Mouse (Mus musculus) frontal cortex, adult (tissue): Measurements from ENCODE around the gene Hmg20a.

Source experiments
- ATAC-seq: cut with Nextera tagmentation; 2 replicates; pipeline ENCODE4 v1.9.2; 2017; ENCODE audit warnings: mild to moderate bottlenecking, moderate library complexity, mixed read lengths; ENCODE audit not compliant: low TSS enrichment

Gene Hmg20a

DNA sequence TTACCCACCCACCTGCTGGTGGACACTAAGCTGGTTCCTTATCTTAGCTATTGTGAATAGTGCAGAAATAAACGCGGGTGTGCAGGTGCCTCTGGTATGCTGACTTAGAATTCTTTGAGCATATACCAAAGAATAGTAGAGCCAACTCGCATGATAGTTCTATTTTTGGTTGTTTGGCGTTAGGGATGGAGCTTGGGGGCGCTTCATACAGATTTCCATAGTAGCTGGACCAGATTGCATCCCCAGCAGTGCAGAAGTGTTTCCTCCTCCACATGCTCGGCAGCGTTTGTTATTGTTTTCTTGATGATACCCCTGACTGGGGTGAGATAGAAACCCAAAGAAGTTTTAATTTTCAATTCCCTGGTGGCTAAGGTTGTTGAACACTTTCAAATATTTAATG is 21.3 kb downstream of the Hmg20a start:
- ATAC-seq: peak; percentile 51

DNA sequence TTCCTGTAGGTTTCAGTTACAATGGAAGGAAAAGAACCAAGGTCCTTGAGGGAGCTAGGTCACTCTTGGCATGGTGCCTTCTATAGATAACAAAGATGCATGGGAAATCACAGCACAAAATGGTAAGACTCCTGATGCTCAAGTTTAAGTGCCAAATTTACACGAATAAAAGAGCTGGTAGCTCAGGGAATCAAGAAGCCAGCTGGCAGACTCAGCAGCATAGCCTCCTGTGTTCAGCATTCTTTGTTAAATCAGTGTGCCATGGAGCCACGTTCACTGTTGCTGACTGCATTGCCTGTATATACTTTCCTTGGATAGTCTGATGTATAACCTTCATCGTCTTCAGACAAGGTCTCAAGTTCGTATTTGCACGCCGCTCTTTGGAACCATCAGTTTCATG is 33.2 kb downstream of the Hmg20a start:
- ATAC-seq: peak; percentile 52

DNA sequence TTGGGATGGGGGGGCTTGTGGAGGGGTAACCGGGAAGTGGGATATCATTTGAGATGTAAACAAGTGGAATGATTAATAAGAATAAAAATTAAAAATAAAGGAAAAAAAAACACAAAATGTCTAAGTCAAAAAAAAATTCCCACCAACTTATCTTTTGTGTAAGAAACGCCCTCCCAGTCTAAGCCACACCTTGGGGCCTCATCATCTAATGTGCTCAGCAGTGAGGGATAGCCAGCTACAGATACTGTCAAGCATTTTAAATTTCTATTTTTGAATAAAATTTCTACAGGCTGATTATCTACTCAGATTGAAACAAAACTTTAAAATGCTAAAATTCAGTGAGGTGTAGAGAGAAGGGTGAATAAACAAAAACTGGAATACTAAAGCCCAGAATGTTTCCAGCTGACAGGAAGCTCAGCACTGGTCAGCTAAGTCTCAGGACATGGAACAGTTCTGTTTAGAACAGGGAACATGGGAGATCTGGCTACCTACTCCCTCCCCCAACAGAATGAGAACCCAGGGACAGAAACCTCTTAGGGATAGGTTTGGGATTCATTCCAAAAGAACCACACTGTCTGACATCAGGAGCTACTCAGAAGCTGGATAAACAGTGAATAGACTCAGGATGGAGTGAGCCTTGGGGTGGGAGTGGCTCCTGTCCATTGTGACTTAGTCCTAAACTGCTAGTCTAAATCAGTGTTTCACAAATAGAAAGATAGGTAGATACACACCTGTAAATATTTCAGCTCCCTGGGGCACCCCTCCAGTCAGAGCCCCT is 34.8 kb downstream of the Hmg20a start:
- ATAC-seq: no peak

DNA sequence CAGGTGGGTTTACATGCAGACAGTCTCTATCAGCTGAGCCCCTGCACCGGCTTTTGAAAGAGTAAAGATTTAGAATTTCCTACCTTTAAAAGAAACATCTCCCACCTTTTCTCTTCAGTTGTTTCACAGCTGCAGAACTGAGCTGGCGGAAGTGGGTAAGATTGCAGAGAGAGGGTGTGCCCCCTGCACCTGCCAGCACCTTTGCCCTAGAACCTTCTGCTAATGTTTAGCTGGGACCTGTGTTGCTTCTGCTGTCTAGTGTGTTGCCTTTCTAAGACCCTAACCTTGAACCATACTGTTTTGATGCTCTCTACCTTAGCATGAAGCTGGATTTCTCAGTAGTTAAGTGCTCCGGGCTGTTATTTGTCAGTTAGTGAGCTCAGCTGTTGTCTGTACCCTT is 38.0 kb downstream of the Hmg20a start:
- ATAC-seq: no peak

DNA sequence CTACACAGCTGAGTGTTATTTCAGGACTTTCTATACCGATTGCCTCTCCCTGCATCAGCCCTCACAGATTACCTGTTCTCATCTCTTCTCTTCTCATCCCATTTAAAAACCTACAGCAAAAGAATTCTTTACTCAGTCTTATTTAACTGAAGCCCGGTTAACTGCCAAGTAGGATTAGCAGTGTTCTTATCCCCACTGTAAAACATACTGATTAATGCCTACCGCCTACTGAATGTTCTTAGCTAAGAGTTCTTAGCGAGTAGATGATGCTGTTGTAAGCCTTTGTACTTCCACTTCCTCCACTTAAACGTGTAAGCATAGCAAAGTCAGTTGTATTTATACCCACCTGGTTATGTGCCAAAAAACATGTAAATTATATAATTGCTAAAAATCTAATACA is 42.6 kb downstream of the Hmg20a start:
- peak; percentile 67 for ATAC-seq

DNA sequence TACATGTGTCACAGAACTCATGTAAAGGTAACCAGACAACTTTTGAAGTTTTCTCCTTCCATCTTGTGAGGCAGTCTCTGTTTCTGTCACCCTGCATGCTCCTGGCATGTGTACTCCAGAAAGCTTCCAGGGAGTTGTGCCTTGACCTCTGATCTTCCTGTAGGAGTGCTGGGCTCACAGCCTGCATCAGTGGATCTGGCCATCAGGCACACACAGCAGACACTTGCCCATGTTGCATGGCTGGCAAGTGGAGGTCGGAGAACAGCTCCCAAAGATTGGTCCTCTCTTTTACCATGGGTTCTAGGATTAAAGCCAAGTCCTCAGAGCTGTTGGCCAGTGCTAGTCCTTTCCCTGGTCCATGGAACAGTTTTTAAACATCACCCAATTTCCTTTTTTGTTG is 44.2 kb downstream of the Hmg20a start:
- ATAC-seq: no peak

DNA sequence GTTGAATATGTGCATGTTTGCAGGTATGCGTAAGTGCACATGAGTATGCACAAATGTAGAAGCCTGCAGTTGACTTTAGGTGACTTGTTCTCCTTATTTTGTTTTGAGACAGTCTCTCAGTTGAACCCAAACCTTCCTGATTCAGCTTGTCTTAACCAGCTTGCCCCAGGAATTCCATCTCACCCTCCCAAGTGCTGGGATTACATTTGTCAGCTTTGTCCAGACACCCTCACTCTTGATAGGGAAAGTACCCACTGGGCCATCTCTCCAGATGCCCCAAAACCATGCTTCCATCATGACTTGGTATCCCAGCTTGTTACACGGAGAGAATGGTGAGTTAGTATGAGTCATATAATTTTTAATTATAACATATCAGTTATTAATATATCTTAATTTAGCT is 44.6 kb downstream of the Hmg20a start:
- no peak for ATAC-seq

DNA sequence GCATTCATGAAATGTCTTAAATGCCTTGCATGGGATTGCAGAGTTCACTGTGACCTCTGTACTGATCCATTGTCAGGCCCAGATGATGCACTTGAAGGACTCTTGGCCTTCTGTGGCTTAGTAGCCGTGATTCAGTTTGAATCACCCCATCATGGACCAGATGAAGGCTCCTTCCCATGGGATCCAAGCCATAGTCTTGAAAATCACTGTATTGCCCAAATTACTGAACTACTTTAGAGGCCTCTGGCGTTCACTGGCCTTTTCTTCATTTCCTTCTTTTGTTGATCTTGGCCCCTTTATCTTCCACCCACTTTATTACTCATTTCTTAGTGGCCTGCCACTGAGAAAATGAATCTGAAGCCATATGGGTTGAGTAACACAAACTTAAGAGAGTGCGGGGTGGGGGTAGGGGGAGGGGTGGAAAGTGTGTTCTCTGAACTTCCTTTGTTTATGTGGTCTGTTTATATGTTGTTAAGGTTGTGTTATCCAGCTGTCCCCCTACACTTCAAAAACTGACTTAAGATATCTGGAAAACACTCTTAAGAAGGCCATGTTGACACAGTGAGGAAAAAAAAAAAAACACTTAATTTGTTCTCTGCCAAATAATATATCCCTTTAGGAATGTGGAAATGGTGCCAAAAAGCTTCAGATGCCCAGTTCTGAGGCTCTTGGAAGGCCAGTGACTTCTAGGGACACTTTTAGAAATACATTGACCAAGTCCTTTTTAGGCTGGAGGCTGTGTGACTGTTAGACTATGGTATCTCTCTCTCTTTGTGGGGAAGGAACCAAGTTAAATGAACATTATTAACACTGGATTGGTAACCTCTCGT is 45.5 kb downstream of the Hmg20a start:
- ATAC-seq: no peak

DNA sequence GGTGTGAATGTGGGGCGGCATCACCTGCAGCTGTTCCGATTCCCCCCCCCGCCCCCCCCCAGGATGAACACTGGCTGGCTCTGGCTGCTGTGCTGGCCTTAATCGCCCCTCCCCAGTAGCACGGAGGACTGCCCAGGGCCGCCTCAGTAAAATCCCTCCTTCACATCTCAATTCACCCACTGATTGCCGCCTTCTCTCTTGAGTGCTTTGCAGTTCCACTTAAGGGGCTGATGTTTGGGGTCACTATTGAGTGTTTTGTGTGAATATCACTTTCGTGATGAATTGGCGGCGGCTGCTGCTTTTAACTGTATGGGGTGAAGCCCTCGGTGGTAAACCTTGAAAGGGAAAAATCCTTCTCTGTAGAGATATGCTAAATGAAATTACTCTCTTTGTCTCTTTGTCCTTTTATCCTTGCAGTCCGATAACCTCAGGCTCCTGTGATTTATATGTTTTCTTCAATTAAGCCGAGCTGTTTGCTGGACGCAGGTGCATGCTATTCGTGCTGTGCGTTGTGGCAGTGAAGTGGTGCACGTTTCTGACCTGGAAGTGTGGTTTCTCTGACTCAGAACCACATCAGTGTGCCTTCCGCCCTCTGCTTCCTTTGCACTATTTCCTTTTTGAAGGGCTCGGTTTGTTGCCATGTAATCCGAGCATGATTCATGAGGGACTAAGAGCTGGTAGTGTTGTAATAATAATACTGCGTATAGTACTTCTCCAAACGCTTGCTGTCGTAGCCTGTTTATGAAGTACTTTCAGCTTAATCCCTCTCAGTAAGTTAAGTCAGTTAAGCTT is 46.6 kb downstream of the Hmg20a start:
- no peak for ATAC-seq

DNA sequence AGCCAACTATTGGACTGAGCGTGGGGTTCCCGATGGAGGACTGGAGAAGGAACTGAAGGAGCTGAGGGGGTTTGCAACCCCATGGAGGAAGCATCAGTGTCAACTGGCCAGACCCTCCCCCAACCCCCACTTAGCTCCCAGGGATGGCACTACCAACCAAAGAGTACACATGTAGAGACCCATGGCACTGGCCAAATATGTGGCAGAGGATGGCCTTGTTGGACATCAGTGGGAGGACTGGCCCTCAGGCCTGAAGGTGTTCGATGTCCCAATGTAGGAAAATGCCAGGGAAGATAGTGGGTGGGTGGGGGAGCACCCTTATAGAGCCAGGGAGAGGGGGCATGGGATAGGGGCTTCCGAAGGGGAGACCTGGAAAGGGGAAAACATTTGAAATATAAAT is 47.8 kb downstream of the Hmg20a start:
- ATAC-seq: no peak

DNA sequence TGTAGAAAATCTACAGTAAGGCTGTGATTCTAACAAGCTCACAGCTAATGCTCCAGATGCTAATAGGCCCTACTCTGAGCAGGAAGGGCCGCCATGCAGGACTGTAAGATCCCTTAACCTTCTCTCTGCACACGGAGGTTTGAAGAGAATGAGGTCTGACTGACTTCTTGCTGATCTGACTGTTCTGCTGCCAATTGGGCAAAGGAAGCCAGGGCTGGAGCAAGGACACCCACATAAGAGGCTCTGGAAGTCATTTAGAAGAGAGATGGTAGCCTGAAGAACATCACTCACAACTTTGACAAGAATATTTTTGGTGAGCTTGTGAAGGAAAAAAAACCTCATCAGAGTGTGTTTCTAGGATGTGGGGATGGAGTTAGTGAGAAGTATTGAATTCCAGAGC is 51.2 kb downstream of the Hmg20a start:
- peak; percentile 75; the same call in 1 of the 2 replicates for ATAC-seq

DNA sequence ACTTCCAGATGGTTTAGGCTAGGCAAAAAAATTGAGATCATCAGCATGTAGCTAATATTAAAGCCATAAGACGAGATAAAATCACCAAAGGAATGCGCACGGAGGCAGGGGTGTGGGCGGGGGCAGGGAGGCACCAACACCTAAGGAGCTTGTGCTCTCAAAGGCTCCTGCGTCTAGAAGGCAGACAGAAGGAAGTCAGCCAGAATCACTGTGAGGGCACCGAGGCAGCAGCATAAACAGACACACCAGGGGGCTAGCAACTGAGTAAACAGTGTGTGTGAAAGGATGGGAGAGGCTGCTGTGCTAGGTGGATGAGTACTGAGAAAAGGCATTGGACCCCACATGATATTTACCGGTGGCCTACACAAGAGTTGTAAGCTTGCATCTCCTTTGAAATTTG is 51.9 kb downstream of the Hmg20a start:
- no peak for ATAC-seq

DNA sequence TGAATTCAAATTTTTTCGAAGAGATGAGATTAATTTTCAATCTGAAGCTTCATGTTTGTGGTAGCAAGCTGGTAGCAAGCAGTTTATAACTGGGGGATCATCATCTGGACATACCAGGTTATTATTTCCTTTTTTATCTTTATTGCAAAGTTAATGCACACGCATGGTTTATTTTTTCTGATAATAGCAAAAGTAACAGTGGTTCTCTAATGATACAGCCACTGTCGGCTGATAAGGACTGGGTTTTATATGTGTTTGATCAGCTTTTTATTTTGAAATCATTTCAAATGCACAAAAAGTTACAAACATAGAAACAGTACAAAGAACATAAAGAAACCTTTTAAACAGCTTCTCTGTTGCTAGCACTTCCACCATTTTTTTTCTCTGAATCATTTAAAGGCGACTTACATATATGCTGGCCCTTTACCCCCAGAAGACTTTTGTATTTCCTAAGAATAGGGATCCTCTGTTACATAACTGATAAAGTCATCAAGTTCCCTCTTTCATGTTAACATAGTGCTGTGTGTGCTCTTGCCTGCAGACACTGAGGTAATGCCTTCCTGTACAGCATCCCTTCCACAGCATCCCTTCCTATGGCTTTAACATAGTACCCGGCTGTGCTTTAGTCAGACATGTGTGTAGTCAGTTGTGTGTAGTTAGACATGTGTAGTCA is 60.7 kb downstream of the Hmg20a start:
- no peak for ATAC-seq

DNA sequence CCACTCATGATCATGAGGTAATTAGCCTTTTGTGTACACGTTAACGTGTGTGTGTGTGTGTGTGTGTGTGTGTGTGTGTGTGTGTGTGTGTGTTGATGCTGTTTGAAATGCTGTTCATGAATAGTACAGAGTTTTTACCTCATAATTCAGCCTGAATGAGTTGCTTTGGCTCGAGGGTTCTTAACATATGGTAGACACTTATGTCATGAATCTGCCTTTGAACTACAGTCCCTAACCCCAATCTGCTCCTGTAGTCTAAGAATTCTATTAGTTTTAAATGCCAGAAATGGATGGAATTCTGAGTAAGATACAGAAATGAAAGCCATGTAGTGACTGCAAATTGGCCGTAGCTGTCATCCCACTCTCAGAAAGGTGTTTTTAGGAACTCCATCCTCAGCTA is 64.2 kb downstream of the Hmg20a start:
- no peak for ATAC-seq

DNA sequence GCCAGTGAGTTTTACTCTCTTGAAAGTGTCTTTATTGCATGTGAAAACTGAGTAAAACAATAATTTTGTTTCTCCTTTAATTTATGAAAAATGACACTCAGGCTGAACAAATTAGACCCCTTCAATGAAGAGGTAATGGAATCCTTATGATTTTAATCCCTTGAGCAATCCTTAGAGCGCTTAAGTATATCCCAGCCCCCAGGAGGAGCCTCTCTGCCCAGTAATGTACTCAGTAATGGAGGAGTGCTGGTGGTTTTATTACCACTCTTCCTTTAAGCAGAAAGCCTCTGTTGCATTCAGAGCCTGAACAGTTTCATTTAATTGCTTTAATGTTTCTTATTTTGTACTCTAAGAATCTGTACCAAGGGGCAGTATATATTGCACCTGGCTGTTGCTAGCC is 67.0 kb downstream of the Hmg20a start:
- ATAC-seq: no peak

DNA sequence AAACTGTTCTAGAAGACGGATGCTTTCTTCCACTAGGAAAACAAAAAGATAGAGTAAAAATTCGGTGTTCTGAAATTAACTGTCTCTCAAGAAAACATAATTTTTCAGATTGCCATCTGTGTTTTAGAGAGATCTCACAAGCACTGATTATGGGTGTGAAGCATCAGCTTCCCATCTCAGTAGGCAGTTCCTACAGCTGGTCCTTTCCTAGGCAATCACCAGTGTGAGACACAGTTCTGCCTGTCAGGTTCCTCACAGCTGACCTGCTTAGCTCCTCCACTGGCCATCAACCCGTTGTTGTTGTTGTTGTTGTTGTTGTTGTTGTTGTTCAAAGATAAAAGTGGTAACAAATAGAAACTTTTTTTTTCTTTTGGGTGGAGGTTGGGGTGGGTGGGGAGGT is 67.7 kb downstream of the Hmg20a start:
- ATAC-seq: peak; percentile 70; the same call in 1 of the 2 replicates

DNA sequence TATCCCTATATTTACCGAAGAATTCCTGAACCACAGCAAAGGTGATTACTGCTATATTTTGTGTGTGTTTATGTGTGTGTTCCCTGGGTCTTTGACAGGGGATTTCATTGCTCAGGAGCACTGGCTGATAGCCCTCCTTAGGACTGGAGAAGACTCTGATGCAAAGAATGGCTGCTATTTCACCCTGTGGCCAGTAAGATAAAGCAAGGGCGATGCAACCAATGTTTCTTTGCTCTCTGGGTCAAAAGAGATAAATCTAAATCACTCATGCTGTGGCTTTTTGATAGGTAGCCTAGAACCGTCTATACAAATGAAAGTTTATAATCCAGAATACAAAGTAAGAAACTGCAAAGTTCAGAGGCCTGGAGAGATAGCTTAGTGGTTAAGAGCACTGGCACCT is 69.2 kb downstream of the Hmg20a start:
- no peak for ATAC-seq

DNA sequence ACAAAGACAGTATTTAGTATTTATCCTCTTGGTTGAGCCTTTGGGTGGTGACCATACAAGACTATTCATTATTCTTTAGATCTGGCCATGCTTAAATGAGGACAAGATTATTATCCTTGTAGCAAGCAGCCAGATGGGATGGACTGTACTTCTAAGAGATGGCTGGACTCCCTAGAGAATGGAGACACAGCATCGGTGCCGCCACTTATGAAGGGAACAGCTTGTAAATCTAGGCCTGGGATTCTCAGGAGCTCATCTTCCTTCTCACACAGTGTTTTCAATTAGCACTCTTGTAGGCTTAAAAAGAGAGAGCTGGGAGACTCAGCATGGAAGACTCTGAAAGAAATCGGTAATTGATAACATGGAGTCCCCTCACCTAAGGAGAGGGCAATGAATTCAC is 74.0 kb downstream of the Hmg20a start:
- no peak for ATAC-seq

DNA sequence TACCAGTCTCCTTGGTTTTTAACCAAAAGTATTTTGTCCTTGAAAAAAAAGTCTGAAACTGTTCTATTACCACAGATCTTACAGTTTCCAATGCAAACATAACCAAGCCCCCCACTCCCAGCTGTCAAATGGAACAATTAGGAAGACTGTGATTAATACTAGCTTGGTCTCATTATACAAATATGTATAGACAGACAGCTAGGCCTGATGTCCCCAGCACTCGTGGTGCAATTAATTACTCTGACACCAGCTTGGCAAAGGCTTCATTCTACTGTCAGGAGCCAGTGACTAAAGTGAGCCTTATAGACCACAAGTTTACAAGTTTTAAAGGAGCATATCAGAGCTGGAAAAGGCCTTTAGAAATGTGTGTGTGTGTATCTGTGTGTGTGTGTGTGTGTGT is 74.5 kb downstream of the Hmg20a start:
- no peak for ATAC-seq

DNA sequence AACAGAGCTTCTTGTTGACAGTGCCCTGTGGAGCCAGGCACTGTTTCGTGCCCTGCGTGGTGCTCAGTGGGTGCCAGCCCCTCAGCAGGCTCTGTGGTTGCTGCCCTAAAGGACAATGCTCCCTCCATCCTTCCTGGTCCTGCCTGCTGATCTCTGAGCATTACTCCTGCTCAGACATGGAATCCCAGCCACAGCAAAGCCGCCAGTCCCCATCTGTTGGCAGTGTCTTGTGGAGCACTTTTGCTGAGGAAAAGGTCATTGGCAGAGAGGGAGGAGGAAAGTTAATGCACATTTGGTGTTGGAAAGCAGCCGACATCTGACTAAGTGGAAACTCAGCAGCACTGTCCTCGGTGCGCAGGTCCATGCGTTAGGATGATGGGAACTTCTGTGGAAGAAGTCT is 76.7 kb downstream of the Hmg20a start:
- no peak for ATAC-seq

DNA sequence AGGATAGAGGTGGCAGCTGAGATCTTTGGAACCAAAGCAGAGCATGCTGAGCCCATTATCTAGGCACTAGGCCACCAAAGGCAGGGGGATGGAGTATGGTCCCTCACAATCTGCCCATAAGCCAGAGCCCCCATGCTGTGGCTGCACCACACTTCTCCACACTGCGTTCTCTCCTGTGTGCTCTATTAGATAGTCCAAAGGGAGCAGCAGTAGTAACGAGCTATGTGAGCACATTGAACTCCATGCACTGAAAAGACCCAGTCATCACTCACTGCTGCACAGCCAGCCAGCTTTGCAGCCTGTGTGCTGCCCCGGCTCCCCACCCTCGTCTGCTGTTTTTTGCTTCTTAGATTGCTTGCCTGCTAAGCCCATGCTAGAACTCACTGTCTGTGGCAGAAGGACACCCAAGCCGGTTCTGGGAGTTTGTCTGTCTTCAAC is 77.4 kb downstream of the Hmg20a start:
- ATAC-seq: peak; percentile 24

DNA sequence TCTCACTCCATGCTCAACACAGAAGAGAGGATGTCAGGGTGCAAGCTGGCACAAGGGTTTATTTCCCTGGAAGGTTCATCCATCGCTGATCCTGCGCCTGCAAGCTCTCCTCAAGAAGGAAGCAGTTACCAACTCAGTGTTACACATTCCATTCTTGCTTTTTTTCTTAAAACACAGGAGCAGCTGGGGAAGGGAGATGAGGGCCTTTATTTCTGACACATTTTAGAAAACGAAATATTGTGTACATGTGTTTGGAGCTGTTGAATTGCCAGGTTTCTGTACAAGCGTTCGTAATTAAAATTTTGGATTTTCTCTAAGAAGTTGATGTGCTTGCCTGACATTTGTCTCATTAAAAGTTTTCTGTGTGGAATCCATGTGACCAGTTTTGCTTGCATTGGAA is 78.2 kb downstream of the Hmg20a start:
- no peak for ATAC-seq
